Mouse (Mus musculus): ENCODE results near the gene Glrx3.

- TF ChIP-seq POLR2A (IDR thresholded peaks at IDR 0.05; ENCODE audit: borderline replicate concordance, extremely low read depth, insufficient read depth, insufficient read length, poor library complexity, severe bottlenecking), result no peak
- no peak for TF ChIP-seq CTCF (IDR thresholded peaks at IDR 0.05; ENCODE audit: borderline replicate concordance, extremely low read depth, insufficient read depth, insufficient read length)
These were observed 49.6 kb upstream of the Glrx3 start for GRCm38 (mm10) chr7:137387863-137388262.
